Mouse (Mus musculus) heart, embryonic 15.5 days (tissue): Measurements from ENCODE around the gene Top2a. TPM values are rescaled to one million over a fixed set of nuclear protein-coding genes. Genes with fewer than 3 reads are reported as not detected.
A peak's percentile ranks its signal among the peaks of the same experiment; 100 is the strongest.

ENCODE experiments used
- ATAC-seq: fragments of 200-750 bp; cut with Nextera tagmentation; replicated peaks from 2 replicates; pipeline ENCODE4 v1.8.0; 2017; ENCODE audit warnings: low read depth, moderate TSS enrichment; ENCODE audit not compliant: insufficient number of reproducible peaks, insufficient read depth, low FRiP score
- H3K27ac ChIP-seq: fragments of 300-500 bp; sonication (generic); 2 replicates; pipeline ENCODE4 v1.5.1; 2015; ENCODE audit warnings: mild to moderate bottlenecking, inconsistent platforms
- H3K27me3 ChIP-seq: fragments of 300-500 bp; sonication (generic); 2 replicates; pipeline ENCODE4 v1.6.1; 2015; ENCODE audit warnings: inconsistent platforms
- H3K36me3 ChIP-seq: fragments of 300-500 bp; sonication (generic); 2 replicates; pipeline ENCODE4 v1.6.1; 2015; ENCODE audit warnings: mild to moderate bottlenecking, inconsistent platforms
- H3K4me1 ChIP-seq: fragments of 300-500 bp; sonication (generic); replicated peaks from 2 replicates; pipeline ENCODE4 v1.6.1; 2015; ENCODE audit warnings: inconsistent platforms
- H3K4me2 ChIP-seq: fragments of 300-500 bp; sonication (generic); 2 replicates; pipeline ENCODE4 v1.6.1; 2015; ENCODE audit warnings: inconsistent platforms, mild to moderate bottlenecking, moderate library complexity
- H3K4me3 ChIP-seq: fragments of 300-500 bp; sonication (generic); 2 replicates; pipeline ENCODE4 v1.5.1; 2015; ENCODE audit warnings: mild to moderate bottlenecking, inconsistent platforms
- H3K9ac ChIP-seq: fragments of 300-500 bp; sonication (generic); 2 replicates; pipeline ENCODE4 v1.6.1; 2015; ENCODE audit warnings: mild to moderate bottlenecking, inconsistent platforms
- H3K9me3 ChIP-seq: fragments of 300-500 bp; sonication (generic); replicated peaks from 2 replicates; pipeline ENCODE4 v1.6.1; 2016; ENCODE audit warnings: inconsistent platforms
- WGBS: fragments of 180-500 bp; shearing (Covaris S2); methylation state at CpG from one replicate; pipeline ENCODE4 v1.1.7; 2015; ENCODE audit warnings: mixed read lengths; 5-methylcytosine and 5-hydroxymethylcytosine counted together
- polyA plus RNA-seq: library from polyadenylated mRNA; unstranded; fragments of >200 nt; fragmentation: Nextera tagmentation; extraction: Ambion mirVana; gene quantifications from 2 replicates; pipeline ENCODE4 v1.2.1, GENCODE M21; 2015

Top2a gene
- polyA plus RNA-seq, 1 experiment from 2014 or later = 149 TPM

GRCm38 (mm10) chr11:98981997-98982772, 41.8 kb downstream of the Top2a start:
- Histone ChIP-seq H3K27me3 (peaks cover 13% of the 10 kb centered on the region), H3K9me3 (no peaks in the 10 kb centered on the region), H3K4me2 (peak overlapping the region; percentile 100), H3K4me1 (peaks cover 39% of the 10 kb centered on the region), H3K9ac (peak overlapping the region; percentile 71), H3K36me3 (no peaks in the 10 kb centered on the region), H3K27ac (peak overlapping the region; percentile 48; the same call in 1 of the 2 replicates), H3K4me3 (peak overlapping the region; percentile 66)
- WGBS = 0% methylated on average over 78 of the region's 94 CpGs
- peak; percentile 60; the same call in 1 of the 2 replicates for ATAC-seq

DNA sequence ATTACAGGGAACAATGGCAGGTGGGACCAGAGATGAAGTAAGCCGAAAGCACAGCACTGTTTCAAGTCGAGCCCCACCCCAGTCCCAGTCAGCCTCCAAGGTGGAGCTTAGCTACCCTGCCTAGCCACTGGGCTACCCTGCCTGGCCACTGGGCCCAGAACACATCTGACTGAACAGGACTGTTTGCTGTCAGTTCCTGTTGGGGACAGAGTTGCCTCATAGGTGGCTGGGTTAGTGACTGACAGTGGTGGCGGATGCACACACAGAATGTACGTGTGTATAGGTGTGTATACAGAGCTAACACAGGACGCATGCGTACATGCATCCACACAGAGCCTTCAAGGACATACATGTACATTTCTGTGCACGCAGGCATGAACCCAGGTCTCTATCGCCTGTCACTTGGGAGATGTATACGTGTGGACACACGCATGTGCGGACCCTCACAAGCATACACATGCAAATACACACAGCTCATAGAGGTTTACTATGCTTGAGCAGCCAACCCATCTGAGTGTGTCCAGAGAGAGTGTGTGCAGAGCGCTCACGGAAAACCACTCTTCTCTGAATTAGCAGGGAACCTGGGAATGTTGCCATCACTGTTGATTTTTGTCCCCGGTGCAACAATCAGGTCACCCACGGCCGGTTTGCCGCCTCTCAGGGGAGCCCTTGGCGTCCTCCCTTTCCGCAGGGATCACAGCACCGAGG, 42.5 kb downstream of the Top2a start:
- no peak overlapping the region for H3K27ac ChIP-seq
- no peak for ATAC-seq

GRCm38 (mm10) chr11:98979356-98979755, 44.6 kb downstream of the Top2a start:
- ATAC-seq = no peak
- 69% methylated on average over 4 of the region's 5 CpGs for WGBS
- Histone ChIP-seq H3K4me1 (peaks cover 22% of the 10 kb centered on the region), H3K9ac (no peak overlapping the region), H3K36me3 (peaks cover 8% of the 10 kb centered on the region), H3K9me3 (no peaks in the 10 kb centered on the region), H3K4me2 (no peak overlapping the region), H3K4me3 (no peak overlapping the region), H3K27ac (no peak overlapping the region), H3K27me3 (peaks cover 13% of the 10 kb centered on the region)

More for the DNA sequence above, 42.5 kb downstream of the Top2a start:
- Histone ChIP-seq H3K27me3 (peaks cover 13% of the 10 kb centered on the region), H3K36me3 (no peaks in the 10 kb centered on the region), H3K4me3 (peak overlapping the region; percentile 66), H3K4me1 (peaks cover 39% of the 10 kb centered on the region), H3K9me3 (no peaks in the 10 kb centered on the region), H3K4me2 (peak overlapping the region; percentile 100), H3K9ac (peak overlapping the region; percentile 71)
- WGBS = 37% methylated on average over 20 of the region's 20 CpGs

DNA sequence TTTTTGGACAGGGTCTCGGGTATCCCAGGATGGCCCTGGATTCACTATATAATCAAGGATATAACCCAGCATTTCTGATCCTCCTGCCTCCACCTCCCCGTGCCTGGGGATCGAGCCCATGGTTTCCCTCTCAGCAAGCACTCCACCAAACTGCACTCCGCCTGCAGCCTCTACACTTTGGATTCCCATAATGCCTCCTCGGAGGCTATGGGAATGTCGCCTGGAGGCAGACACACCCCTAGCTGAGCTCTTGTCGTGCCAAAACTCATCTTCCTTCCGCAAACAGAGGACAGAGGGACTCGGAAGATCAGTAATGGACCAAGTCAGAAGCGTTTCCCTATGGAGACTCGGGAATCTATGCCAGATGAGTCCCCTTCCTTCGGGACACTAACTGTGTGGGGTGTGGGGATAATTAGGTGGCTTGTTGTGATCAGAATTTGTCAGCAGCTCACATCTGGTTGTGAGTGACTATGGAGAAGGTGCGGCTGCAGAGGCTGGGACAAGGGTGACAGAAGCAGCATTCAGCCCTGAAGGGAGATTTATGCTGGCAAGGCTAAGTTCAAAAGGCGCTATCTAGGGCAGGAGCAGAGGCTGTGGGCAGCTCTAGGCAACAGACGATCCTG, 45.4 kb downstream of the Top2a start:
- 45% methylated on average over 15 of the region's 15 CpGs for WGBS
- no peak overlapping the region for H3K4me2 ChIP-seq
- H3K27me3 ChIP-seq = peaks cover 13% of the 10 kb centered on the region
- no peaks in the 10 kb centered on the region for H3K9me3 ChIP-seq
- no peak overlapping the region for H3K9ac ChIP-seq
- peaks cover 24% of the 10 kb centered on the region for H3K4me1 ChIP-seq
- peaks cover 15% of the 10 kb centered on the region for H3K36me3 ChIP-seq
- H3K27ac ChIP-seq = no peak overlapping the region
- no peak overlapping the region for H3K4me3 ChIP-seq
- no peak for ATAC-seq

- H3K36me3 ChIP-seq = peaks cover 48% of the 10 kb centered on the region
- H3K9ac ChIP-seq = no peak overlapping the region
- no peak overlapping the region for H3K27ac ChIP-seq
- no peak overlapping the region for H3K4me2 ChIP-seq
- no peak for ATAC-seq
- H3K4me1 ChIP-seq = peaks cover 22% of the 10 kb centered on the region
- WGBS = 45% methylated on average over 5 of the region's 5 CpGs
- peaks cover under 1% of the 10 kb centered on the region; the same call in 1 of the 2 replicates for H3K27me3 ChIP-seq
- no peak overlapping the region for H3K4me3 ChIP-seq
- H3K9me3 ChIP-seq = no peaks in the 10 kb centered on the region
Measured at GRCm38 (mm10) chr11:98974871-98975719, 48.9 kb downstream of the Top2a start.

DNA sequence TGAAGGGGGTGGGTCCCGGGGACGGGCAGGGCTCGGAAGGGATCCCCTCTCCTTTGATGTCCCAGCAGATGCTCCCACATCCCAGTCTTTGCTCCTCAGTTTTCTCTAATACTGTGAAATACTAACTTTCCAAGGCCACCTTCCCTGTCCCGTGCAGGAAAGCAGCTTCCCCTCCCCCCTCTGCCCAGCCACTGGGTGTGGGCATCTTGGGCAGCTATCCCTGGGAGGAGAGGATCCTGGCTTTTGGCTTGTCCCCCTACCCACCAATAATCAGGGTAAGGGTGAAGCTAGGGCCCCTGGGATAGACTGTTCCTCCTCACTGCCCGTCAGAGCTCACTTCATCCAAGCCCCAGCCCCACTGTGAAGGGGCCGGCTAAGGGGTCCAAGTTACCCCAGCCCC, 49.8 kb downstream of the Top2a start:
- Histone ChIP-seq H3K4me3 (no peak overlapping the region), H3K27me3 (no peaks in the 10 kb centered on the region), H3K27ac (no peak overlapping the region), H3K9me3 (no peaks in the 10 kb centered on the region), H3K4me1 (peaks cover 31% of the 10 kb centered on the region), H3K9ac (no peak overlapping the region), H3K4me2 (no peak overlapping the region), H3K36me3 (peaks cover 53% of the 10 kb centered on the region)
- ATAC-seq = no peak
- 80% methylated on average over 6 of the region's 6 CpGs for WGBS

GRCm38 (mm10) chr11:98973584-98973983, 50.4 kb downstream of the Top2a start:
- WGBS = 79% methylated on average over 14 of the region's 14 CpGs
- no peak overlapping the region for H3K9ac ChIP-seq
- H3K4me1 ChIP-seq = peaks cover 37% of the 10 kb centered on the region
- H3K27ac ChIP-seq = no peak overlapping the region
- no peak for ATAC-seq
- H3K36me3 ChIP-seq = peaks cover 56% of the 10 kb centered on the region
- H3K4me2 ChIP-seq = no peak overlapping the region
- H3K4me3 ChIP-seq = no peak overlapping the region
- no peaks in the 10 kb centered on the region for H3K27me3 ChIP-seq
- no peaks in the 10 kb centered on the region for H3K9me3 ChIP-seq

GRCm38 (mm10) chr11:98972801-98973360, 51.1 kb downstream of the Top2a start:
- ATAC-seq = no peak
- Histone ChIP-seq H3K9me3 (no peaks in the 10 kb centered on the region), H3K4me3 (no peak overlapping the region), H3K4me2 (no peak overlapping the region), H3K27ac (no peak overlapping the region), H3K27me3 (no peaks in the 10 kb centered on the region), H3K36me3 (peaks cover 63% of the 10 kb centered on the region), H3K9ac (no peak overlapping the region), H3K4me1 (peaks cover 44% of the 10 kb centered on the region)
- 84% methylated on average over 9 of the region's 9 CpGs for WGBS

- H3K4me3 ChIP-seq = no peak overlapping the region
- peaks cover 51% of the 10 kb centered on the region for H3K4me1 ChIP-seq
- no peaks in the 10 kb centered on the region for H3K9me3 ChIP-seq
- H3K36me3 ChIP-seq = peaks cover 66% of the 10 kb centered on the region
- no peak overlapping the region for H3K27ac ChIP-seq
- no peak overlapping the region for H3K9ac ChIP-seq
- WGBS = 53% methylated on average over 9 of the region's 9 CpGs
- no peak overlapping the region for H3K4me2 ChIP-seq
- no peaks in the 10 kb centered on the region for H3K27me3 ChIP-seq
- ATAC-seq = peak; percentile 17; the same call in 1 of the 2 replicates
Measured at GRCm38 (mm10) chr11:98972215-98972614, 51.8 kb downstream of the Top2a start.

DNA sequence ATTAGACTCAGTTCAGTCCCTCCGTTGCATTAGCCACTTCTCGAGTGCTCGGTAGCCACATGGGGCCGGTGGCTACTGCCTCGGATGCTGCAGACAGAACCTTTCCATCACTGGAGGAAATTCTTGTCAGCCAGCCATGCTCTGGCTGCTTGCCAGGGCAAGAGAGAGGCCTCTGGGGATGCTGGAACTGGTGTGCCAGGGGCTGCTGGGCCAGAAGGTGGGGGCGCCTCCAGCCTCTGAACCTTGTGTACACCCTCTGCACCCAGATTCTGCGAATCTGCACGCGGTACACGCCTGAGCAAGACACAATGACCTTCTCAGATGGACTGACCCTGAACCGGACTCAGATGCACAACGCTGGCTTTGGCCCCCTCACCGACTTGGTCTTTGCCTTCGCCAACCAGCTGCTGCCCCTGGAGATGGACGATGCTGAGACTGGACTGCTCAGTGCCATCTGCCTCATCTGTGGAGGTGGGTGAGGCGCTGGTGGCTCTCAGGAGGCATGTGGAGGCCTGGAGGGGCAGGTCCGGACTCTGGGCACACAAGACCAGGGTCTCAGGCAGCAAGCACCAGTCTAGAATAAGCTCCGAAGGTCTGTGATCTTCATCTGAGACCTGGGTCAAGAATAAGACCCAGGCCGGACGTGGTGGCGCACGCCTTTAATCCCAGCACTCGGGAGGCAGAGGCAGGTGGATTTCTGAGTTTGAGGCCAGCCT, 52.5 kb downstream of the Top2a start:
- ATAC-seq = no peak
- H3K27me3 ChIP-seq = no peaks in the 10 kb centered on the region
- peaks cover 58% of the 10 kb centered on the region for H3K4me1 ChIP-seq
- no peaks in the 10 kb centered on the region for H3K9me3 ChIP-seq
- peak overlapping the region; percentile 27; the same call in 1 of the 2 replicates for H3K27ac ChIP-seq
- 67% methylated on average over 23 of the region's 23 CpGs for WGBS
- H3K36me3 ChIP-seq = peaks cover 71% of the 10 kb centered on the region
- no peak overlapping the region for H3K4me3 ChIP-seq
- no peak overlapping the region for H3K4me2 ChIP-seq
- no peak overlapping the region for H3K9ac ChIP-seq
